Mouse (Mus musculus): Measurements from ENCODE around the gene Npy1r. TPM values are rescaled to one million over a fixed set of nuclear protein-coding genes. Genes with fewer than 3 reads are reported as not detected.

The Npy1r gene
- polyA plus RNA-seq, 1 experiment from 2014 or later = 0.44 TPM

- Histone ChIP-seq H3K27me3 (ENCODE audit: control insufficient read depth, insufficient read depth, low read depth, low read length) (no peaks in the 10 kb centered on the region), H3K9me3 (ENCODE audit: control insufficient read depth, low read length) (no peaks in the 10 kb centered on the region), H3K9ac (ENCODE audit: low read length) (no peak overlapping the region), H3K4me2 (ENCODE audit: low read depth, low read length) (no peak overlapping the region), H3K27ac (ENCODE audit: low read length) (no peak overlapping the region), H3K4me1 (replicated peaks; ENCODE audit: control insufficient read depth, insufficient read depth, low read length) (no peaks in the 10 kb centered on the region), H3K4me3 (ENCODE audit: low read length) (no peak overlapping the region), H3K36me3 (ENCODE audit: control insufficient read depth, insufficient read depth, low read length) (no peaks in the 10 kb centered on the region)
- 83% methylated on average over 7 of the region's 7 CpGs for WGBS
- ATAC-seq (ENCODE audit: low read depth) = no peak
Measured at GRCm38 (mm10) chr8:66714324-66714975, 17.5 kb downstream of the Npy1r start.

DNA sequence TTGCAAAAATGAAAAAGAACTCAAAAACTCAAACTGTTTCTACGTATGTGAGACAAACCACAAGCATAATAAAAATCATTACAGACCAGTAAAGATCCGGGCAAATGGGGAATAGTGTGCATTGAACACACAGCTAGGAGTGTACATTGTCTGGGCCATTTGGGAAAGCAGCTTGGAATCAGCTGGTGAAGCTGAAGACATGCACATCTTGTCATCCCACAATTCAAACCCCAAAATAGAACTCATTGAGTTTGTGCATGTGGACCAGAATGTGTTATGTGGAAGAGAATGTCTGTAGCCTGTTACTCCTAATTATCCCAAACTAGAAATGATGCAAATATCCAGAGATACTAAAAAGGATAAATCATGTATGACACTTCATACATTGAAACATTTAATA is 25.8 kb downstream of the Npy1r start:
- 84% methylated on average over 2 of the region's 2 CpGs for whole genome bisulfite sequencing
- no peaks in the 10 kb centered on the region for H3K4me1 ChIP-seq (replicated peaks; ENCODE audit: control insufficient read depth, insufficient read depth, low read length)
- no peaks in the 10 kb centered on the region for H3K36me3 ChIP-seq (ENCODE audit: control insufficient read depth, insufficient read depth, low read length)
- H3K27ac ChIP-seq (ENCODE audit: low read length) = no peak overlapping the region
- no peaks in the 10 kb centered on the region for H3K9me3 ChIP-seq (ENCODE audit: control insufficient read depth, low read length)
- no peak for ATAC-seq (ENCODE audit: low read depth)
- no peaks in the 10 kb centered on the region for H3K27me3 ChIP-seq (ENCODE audit: control insufficient read depth, insufficient read depth, low read depth, low read length)
- no peak overlapping the region for H3K4me3 ChIP-seq (ENCODE audit: low read length)
- no peak overlapping the region for H3K9ac ChIP-seq (ENCODE audit: low read length)
- no peak overlapping the region for H3K4me2 ChIP-seq (ENCODE audit: low read depth, low read length)

DNA sequence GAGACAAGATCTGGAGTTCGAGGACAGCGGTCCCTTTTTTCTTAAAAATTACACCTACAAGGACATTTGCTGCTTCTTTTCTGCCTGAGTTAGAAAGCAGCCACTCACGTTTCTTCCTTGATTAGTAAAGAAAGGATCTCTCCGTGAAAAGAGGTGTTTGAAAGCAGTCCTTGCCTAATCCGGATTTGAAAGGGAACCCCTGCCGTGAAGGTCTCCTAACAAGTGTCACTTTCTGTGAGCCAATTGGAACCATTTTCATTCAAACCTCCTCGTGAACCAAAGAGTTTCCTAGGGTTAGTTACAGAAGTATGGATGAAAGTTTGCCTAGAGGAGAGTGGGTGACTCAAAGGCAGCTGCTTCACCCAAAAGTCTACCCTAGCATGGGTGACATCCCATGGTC is 32.5 kb downstream of the Npy1r start:
- H3K36me3 ChIP-seq (ENCODE audit: control insufficient read depth, insufficient read depth, low read length) = no peaks in the 10 kb centered on the region
- no peak overlapping the region for H3K27ac ChIP-seq (ENCODE audit: low read length)
- no peaks in the 10 kb centered on the region for H3K27me3 ChIP-seq (ENCODE audit: control insufficient read depth, insufficient read depth, low read depth, low read length)
- ATAC-seq (ENCODE audit: low read depth) = no peak
- H3K4me3 ChIP-seq (ENCODE audit: low read length) = no peak overlapping the region
- no peaks in the 10 kb centered on the region for H3K9me3 ChIP-seq (ENCODE audit: control insufficient read depth, low read length)
- no peak overlapping the region for H3K9ac ChIP-seq (ENCODE audit: low read length)
- no peaks in the 10 kb centered on the region for H3K4me1 ChIP-seq (replicated peaks; ENCODE audit: control insufficient read depth, insufficient read depth, low read length)
- WGBS = 39% methylated on average over 7 of the region's 7 CpGs
- H3K4me2 ChIP-seq (ENCODE audit: low read depth, low read length) = no peak overlapping the region

GRCm38 (mm10) chr8:66731957-66732356 is 35.0 kb downstream of the Npy1r start:
- WGBS = 48% methylated on average over 5 of the region's 5 CpGs
- no peak for ATAC-seq (ENCODE audit: low read depth)
- Histone ChIP-seq H3K9me3 (ENCODE audit: control insufficient read depth, low read length) (no peaks in the 10 kb centered on the region), H3K4me3 (ENCODE audit: low read length) (no peak overlapping the region), H3K9ac (ENCODE audit: low read length) (no peak overlapping the region), H3K27me3 (ENCODE audit: control insufficient read depth, insufficient read depth, low read depth, low read length) (no peaks in the 10 kb centered on the region), H3K36me3 (ENCODE audit: control insufficient read depth, insufficient read depth, low read length) (no peaks in the 10 kb centered on the region), H3K27ac (ENCODE audit: low read length) (no peak overlapping the region), H3K4me1 (replicated peaks; ENCODE audit: control insufficient read depth, insufficient read depth, low read length) (no peaks in the 10 kb centered on the region), H3K4me2 (ENCODE audit: low read depth, low read length) (no peak overlapping the region)

DNA sequence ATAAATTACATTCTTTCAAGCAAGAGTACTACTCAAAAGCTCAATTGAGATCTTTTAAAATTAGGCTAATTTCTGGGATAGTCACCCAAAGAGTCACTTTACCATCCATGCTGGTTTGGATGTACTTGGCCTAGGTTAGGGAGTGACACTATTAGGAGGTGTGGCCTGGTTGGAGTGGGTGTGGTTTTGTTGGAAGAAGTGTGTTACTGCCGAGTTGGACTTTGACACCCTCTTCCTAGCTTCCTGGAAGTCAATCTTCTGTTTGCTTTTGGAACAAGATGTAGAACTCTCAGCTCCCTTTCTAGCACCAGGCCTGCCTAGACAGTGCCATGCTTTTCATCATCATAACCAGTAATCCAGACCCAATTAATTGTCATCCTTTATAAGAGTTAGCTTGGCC is 45.4 kb downstream of the Npy1r start:
- Histone ChIP-seq H3K9ac (ENCODE audit: low read length) (no peak overlapping the region), H3K9me3 (ENCODE audit: control insufficient read depth, low read length) (no peaks in the 10 kb centered on the region), H3K27me3 (ENCODE audit: control insufficient read depth, insufficient read depth, low read depth, low read length) (no peaks in the 10 kb centered on the region), H3K27ac (ENCODE audit: low read length) (no peak overlapping the region), H3K36me3 (ENCODE audit: control insufficient read depth, insufficient read depth, low read length) (no peaks in the 10 kb centered on the region), H3K4me2 (ENCODE audit: low read depth, low read length) (no peak overlapping the region), H3K4me1 (replicated peaks; ENCODE audit: control insufficient read depth, insufficient read depth, low read length) (no peaks in the 10 kb centered on the region), H3K4me3 (ENCODE audit: low read length) (no peak overlapping the region)
- no peak for ATAC-seq (ENCODE audit: low read depth)
- 29% methylated on average over 1 of the region's 1 CpGs for WGBS

DNA sequence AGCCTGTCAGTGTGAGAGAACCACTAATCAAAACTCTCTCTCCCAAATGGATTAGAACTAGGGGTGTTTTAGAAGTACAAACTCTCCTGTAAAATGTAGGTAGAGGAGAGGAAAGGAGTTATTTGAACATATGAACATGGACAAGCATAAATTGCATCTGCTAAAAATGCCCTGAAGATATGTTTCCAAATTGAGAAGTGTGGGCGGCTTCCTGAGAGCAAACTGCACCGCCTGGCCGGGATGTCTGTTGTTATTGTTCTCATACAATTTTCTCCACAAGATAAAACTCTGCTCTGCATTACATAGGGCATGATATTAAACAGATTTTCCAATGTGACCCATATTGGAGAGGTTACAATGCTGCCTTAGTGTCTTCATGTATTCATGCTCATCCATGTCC is 48.6 kb downstream of the Npy1r start:
- no peaks in the 10 kb centered on the region for H3K27me3 ChIP-seq (ENCODE audit: control insufficient read depth, insufficient read depth, low read depth, low read length)
- no peaks in the 10 kb centered on the region for H3K9me3 ChIP-seq (ENCODE audit: control insufficient read depth, low read length)
- 86% methylated on average over 3 of the region's 3 CpGs for WGBS
- no peak for ATAC-seq (ENCODE audit: low read depth)
- no peaks in the 10 kb centered on the region for H3K36me3 ChIP-seq (ENCODE audit: control insufficient read depth, insufficient read depth, low read length)
- no peaks in the 10 kb centered on the region for H3K4me1 ChIP-seq (replicated peaks; ENCODE audit: control insufficient read depth, insufficient read depth, low read length)
- H3K4me3 ChIP-seq (ENCODE audit: low read length) = no peak overlapping the region
- H3K4me2 ChIP-seq (ENCODE audit: low read depth, low read length) = no peak overlapping the region
- H3K9ac ChIP-seq (ENCODE audit: low read length) = no peak overlapping the region
- H3K27ac ChIP-seq (ENCODE audit: low read length) = no peak overlapping the region

- Histone ChIP-seq H3K36me3 (ENCODE audit: control insufficient read depth, insufficient read depth, low read length) (no peaks in the 10 kb centered on the region), H3K9ac (ENCODE audit: low read length) (no peak overlapping the region), H3K4me3 (ENCODE audit: low read length) (no peak overlapping the region), H3K4me2 (ENCODE audit: low read depth, low read length) (no peak overlapping the region), H3K9me3 (ENCODE audit: control insufficient read depth, low read length) (no peaks in the 10 kb centered on the region), H3K4me1 (replicated peaks; ENCODE audit: control insufficient read depth, insufficient read depth, low read length) (no peaks in the 10 kb centered on the region), H3K27ac (ENCODE audit: low read length) (no peak overlapping the region), H3K27me3 (ENCODE audit: control insufficient read depth, insufficient read depth, low read depth, low read length) (no peaks in the 10 kb centered on the region)
- no peak for ATAC-seq (ENCODE audit: low read depth)
- 61% methylated on average over 2 of the region's 2 CpGs for WGBS
Measured at GRCm38 (mm10) chr8:66751621-66752020, 54.6 kb downstream of the Npy1r start.

GRCm38 (mm10) chr8:66756161-66756560 is 59.2 kb downstream of the Npy1r start:
- ATAC-seq (ENCODE audit: low read depth) = no peak
- Histone ChIP-seq H3K4me2 (ENCODE audit: low read depth, low read length) (no peak overlapping the region), H3K36me3 (ENCODE audit: control insufficient read depth, insufficient read depth, low read length) (no peaks in the 10 kb centered on the region), H3K27ac (ENCODE audit: low read length) (no peak overlapping the region), H3K9ac (ENCODE audit: low read length) (no peak overlapping the region), H3K4me3 (ENCODE audit: low read length) (no peak overlapping the region), H3K9me3 (ENCODE audit: control insufficient read depth, low read length) (no peaks in the 10 kb centered on the region), H3K27me3 (ENCODE audit: control insufficient read depth, insufficient read depth, low read depth, low read length) (no peaks in the 10 kb centered on the region), H3K4me1 (replicated peaks; ENCODE audit: control insufficient read depth, insufficient read depth, low read length) (no peaks in the 10 kb centered on the region)
- 68% methylated on average over 2 of the region's 2 CpGs for WGBS
